Mouse (Mus musculus) C2C12 (cell line): ENCODE results near the gene Kdm1a.

Experiments
- CEBPB ChIP-seq: IDR thresholded peaks from one replicate; pipeline ENCODE4 v1.6.1; 2011; ENCODE audit warnings: low read depth, mild to moderate bottlenecking, control low read depth, moderate library complexity
- CTCF ChIP-seq: IDR thresholded peaks from one replicate; pipeline ENCODE4 v1.5.1; 2011; ENCODE audit not compliant: control insufficient read depth, insufficient read depth, insufficient read length
- FOSL1 ChIP-seq: IDR thresholded peaks from one replicate; pipeline ENCODE4 v1.8.0; 2011; ENCODE audit warnings: mild to moderate bottlenecking, low read length; ENCODE audit not compliant: poor library complexity, insufficient read depth, severe bottlenecking
- MAX ChIP-seq: IDR thresholded peaks from one replicate; pipeline ENCODE4 v1.6.1; 2011; ENCODE audit warnings: mild to moderate bottlenecking, control low read depth
- MYOD1 ChIP-seq: IDR thresholded peaks from one replicate; pipeline ENCODE4 v1.6.1; 2011; ENCODE audit warnings: low read depth; ENCODE audit not compliant: control insufficient read depth, insufficient read length
- MYOG ChIP-seq: IDR thresholded peaks from one replicate; pipeline ENCODE4 v1.6.1; 2011; ENCODE audit not compliant: control insufficient read depth, insufficient read length; ENCODE audit errors: extremely low read depth
- USF1 ChIP-seq: IDR thresholded peaks from one replicate; pipeline ENCODE4 v1.6.1; 2011; ENCODE audit warnings: low read depth, mild to moderate bottlenecking, control low read depth, moderate library complexity

GRCm38 (mm10) chr4:136598268-136598876 lies 4.2 kb downstream of the Kdm1a start:
- TF ChIP-seq CTCF (no peak), USF1 (no peak), MYOD1 (no peak), MYOG (no peak), MAX (no peak), FOSL1 (no peak), CEBPB (no peak)
